Mouse (Mus musculus) forebrain, embryonic 11.5 days (tissue): ENCODE results near the gene Tmc8. TPM values are rescaled to one million over a fixed set of nuclear protein-coding genes. Genes with fewer than 3 reads are reported as not detected.
"Not testable (repeated sequence)": the region's sequence is repeated elsewhere in the genome, so short reads cannot be mapped to it uniquely, and the experiment has no call there.

Experiments
- ATAC-seq: fragments of 200-750 bp; cut with Nextera tagmentation; replicated peaks from 2 replicates; pipeline ENCODE4 v1.8.0; 2017; ENCODE audit warnings: moderate TSS enrichment; ENCODE audit not compliant: low FRiP score
- DNase-seq: peaks from one replicate; pipeline ENCODE4 v3.0.0-alpha.2; 2017; ENCODE audit warnings: low spot score
- H3K27ac ChIP-seq: fragments of 300-500 bp; sonication (generic); 2 replicates; pipeline ENCODE4 v1.5.1; 2014; ENCODE audit warnings: low read depth, low read length
- H3K27me3 ChIP-seq: fragments of 300-500 bp; sonication (generic); 2 replicates; pipeline ENCODE4 v1.6.1; 2014; ENCODE audit warnings: mild to moderate bottlenecking, low read length, mixed read lengths; ENCODE audit not compliant: control insufficient read depth, insufficient read depth
- H3K36me3 ChIP-seq: fragments of 300-500 bp; sonication (generic); 2 replicates; pipeline ENCODE4 v1.6.1; 2014; ENCODE audit warnings: mild to moderate bottlenecking, low read length, moderate library complexity, mixed read lengths; ENCODE audit not compliant: control insufficient read depth, insufficient read depth
- H3K4me1 ChIP-seq: fragments of 300-500 bp; sonication (generic); replicated peaks from 2 replicates; pipeline ENCODE4 v1.6.1; 2014; ENCODE audit warnings: low read length, mixed read lengths; ENCODE audit not compliant: control insufficient read depth, insufficient read depth
- H3K4me2 ChIP-seq: fragments of 300-500 bp; sonication (generic); 2 replicates; pipeline ENCODE4 v1.6.1; 2014; ENCODE audit warnings: low read depth, mild to moderate bottlenecking, low read length, moderate library complexity, mixed read lengths; ENCODE audit not compliant: severe bottlenecking
- H3K4me3 ChIP-seq: fragments of 300-500 bp; sonication (generic); 2 replicates; pipeline ENCODE4 v1.5.1; 2014; ENCODE audit warnings: low read depth, low read length
- H3K9ac ChIP-seq: fragments of 300-500 bp; sonication (generic); 2 replicates; pipeline ENCODE4 v1.6.1; 2014; ENCODE audit warnings: low read length
- H3K9me3 ChIP-seq: fragments of 300-500 bp; sonication (generic); 2 replicates; pipeline ENCODE4 v1.6.1; 2016; ENCODE audit warnings: low read length, mixed read lengths; ENCODE audit not compliant: control insufficient read depth
- WGBS: fragments of 180-500 bp; shearing (Covaris S2); extraction: QIAGEN DNeasy Blood & Tissue Kit; methylation state at CpG from one replicate; pipeline ENCODE4 v1.1.7; 2014; 5-methylcytosine and 5-hydroxymethylcytosine counted together
- polyA plus RNA-seq: library from polyadenylated mRNA; unstranded; fragments of >200 nt; fragmentation: Nextera tagmentation; extraction: Ambion mirVana; gene quantifications from 2 replicates; pipeline ENCODE4 v1.2.1, GENCODE M21; 2014

Gene Tmc8
- polyA plus RNA-seq, 1 experiment from 2014 or later = 2.4 TPM

DNA sequence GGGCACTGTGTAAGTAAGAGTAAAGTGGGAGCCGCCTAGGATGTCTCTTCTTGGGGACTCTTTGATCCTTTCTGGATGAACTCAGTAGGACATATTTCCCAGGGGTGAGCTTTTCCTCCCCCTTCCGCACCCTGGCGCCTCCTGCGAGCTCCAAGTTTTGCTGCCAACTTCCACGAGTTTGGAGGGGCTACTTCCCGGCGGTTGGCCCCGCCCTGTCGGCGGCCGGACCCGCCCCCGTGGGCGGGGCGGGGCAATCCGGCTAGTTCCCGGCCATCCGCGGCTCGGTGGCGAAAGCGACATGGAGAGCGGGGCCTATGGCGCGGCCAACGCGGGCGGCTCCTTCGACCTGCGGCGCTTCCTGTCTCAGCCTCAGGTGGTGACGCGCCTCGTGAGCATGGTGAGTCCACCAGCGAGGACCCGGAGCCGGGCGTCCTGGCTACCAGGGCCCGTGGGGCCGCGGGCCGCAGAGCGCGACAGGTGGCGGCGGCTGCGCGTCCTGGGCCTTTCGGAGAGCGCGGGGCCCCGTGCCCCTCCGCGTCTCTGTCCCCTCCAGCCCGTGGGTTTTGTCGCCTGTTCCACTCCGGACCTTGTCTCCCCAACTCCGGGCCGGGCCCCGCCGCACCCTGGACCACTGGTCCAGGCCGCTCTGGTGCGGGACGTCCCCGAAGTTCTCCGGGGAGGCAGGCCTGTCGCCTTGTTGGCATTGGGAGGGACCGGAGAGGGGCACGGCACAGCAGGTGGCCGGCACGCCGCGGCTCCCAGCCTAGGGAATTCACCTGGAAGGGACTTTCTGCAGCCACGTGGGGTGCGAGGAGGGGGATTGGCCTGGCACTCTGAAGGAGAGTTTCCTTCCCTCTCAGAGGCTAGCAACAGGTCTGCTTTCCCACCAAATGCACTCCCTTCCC, 27.8 kb downstream of the Tmc8 start, which contains the start of the genes Gm20708 and Syngr2:
TSS of gene Gm20708 (plus strand) at position 262 of the 905 bp plus-strand sequence.
TSS of gene Syngr2 (plus strand) at position 262 of the 905 bp plus-strand sequence.
- Histone ChIP-seq H3K4me3 (peak within 1 kb of the TSS; percentile 67), H3K4me1 (peaks cover 14% of the 10 kb centered on the region), H3K27me3 (no peaks in the 10 kb centered on the region), H3K4me2 (peak within 1 kb of the TSS; percentile 96), H3K9me3 (no peaks in the 10 kb centered on the region), H3K9ac (peak within 1 kb of the TSS; percentile 58), H3K27ac (no peak within 1 kb of the TSS), H3K36me3 (no peaks in the 10 kb centered on the region; the same call in 1 of the 2 replicates)
- DNase-seq (peak; percentile 88), ATAC-seq (peak; percentile 74)
- WGBS = under 1% methylated on average over 75 of the region's 75 CpGs

DNA sequence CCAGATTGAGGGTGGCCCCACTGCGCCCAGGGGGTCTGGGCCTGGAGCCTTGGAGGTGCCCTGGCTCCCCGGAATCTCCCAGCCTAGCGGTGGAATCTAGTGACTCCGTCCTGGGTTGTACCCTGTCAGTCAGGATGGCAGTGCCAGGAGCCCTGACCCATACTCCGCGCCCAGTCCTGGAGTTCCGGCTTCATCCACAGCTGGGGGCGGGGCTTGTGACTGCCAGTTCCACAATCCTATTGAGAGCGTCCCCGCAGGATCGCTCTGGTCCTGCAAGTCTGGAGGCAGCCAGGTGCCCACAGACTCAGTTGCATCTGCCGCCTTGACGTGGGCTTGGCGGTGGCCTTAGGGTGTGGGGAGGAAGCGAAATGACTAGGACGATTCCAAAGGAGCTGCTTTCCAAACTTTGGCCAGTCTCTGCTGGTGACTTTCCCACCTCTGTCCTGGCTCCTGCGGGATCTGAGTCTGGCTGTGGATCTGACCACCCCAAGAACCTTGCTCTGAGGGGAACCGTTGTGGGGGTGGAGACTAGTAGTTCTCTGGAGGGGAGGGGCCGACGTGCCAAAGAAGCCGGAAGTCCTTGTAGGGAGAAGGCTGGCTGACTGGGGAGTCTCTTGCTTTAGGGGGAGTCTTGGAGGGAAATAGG, 28.6 kb downstream of the Tmc8 start:
- Histone ChIP-seq H3K9ac (peak overlapping the region; percentile 58), H3K27me3 (no peaks in the 10 kb centered on the region), H3K4me1 (peaks cover 14% of the 10 kb centered on the region), H3K4me2 (peak overlapping the region; percentile 96), H3K9me3 (no peaks in the 10 kb centered on the region), H3K27ac (no peak overlapping the region), H3K36me3 (peaks cover 2% of the 10 kb centered on the region; the same call in 1 of the 2 replicates), H3K4me3 (peak overlapping the region; percentile 67)
- WGBS = 1% methylated on average over 21 of the region's 21 CpGs
- DNase-seq = peak; percentile 92
- peak; percentile 85 for ATAC-seq

DNA sequence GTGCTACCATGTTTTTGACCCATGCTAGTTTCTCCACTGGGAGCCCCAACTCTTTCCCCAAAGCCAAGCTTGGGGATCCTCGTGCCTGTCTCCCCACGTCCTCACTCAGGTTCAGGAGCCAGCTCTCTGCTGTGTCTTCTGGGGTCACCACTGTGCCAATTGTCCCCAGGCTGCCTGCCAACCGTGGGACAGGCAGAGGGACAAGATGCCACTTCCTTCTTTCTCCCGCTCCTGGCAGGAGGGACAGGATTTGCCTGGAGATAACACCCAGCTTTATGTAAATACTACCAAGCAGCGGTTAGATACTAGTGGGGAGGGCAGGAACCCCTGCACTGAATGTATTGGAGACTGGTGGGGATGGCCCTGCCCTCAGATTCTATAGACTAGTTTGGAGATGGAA, 32.0 kb downstream of the Tmc8 start:
- peaks cover 14% of the 10 kb centered on the region for H3K4me1 ChIP-seq
- no peak overlapping the region for H3K27ac ChIP-seq
- no peak overlapping the region for H3K9ac ChIP-seq
- no peaks in the 10 kb centered on the region for H3K9me3 ChIP-seq
- ATAC-seq (no peak), DNase-seq (no peak)
- H3K4me3 ChIP-seq = no peak overlapping the region
- 85% methylated on average over 5 of the region's 5 CpGs for WGBS
- H3K27me3 ChIP-seq = no peaks in the 10 kb centered on the region
- no peak overlapping the region for H3K4me2 ChIP-seq
- peaks cover 2% of the 10 kb centered on the region; the same call in 1 of the 2 replicates for H3K36me3 ChIP-seq

DNA sequence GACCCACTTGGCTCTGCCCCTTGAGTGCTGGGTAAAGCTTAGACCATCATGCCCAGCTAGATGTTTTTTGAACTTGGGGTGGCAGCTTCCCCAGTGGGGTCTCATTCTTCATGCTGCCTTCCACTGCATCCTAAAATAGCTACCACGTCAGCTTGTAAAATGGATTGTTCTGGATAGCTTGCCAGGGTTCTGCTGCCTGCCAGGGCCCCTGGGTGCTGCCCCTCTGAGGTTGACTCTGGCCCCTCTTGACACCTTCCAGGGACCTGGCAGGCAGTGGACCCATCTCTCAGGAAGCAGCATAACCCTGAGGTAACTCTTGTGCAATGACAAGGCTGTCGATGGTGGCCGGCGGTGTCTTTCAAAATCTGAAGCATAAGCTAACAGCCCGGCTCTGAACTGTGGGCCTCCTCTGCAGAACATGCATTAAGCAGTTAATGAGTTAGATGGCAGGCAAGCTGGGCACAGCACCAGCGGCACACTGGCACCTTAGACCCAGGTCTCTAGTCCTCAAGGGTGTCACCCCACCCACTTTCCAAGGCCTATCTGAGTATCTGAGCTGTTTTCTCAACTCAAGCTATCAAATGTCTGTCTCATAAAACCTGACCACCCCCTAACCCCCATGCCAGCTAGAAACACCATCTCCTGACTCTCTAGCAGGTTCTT, 33.0 kb downstream of the Tmc8 start:
- Histone ChIP-seq H3K4me1 (peaks cover 12% of the 10 kb centered on the region), H3K27me3 (no peaks in the 10 kb centered on the region), H3K9me3 (no peaks in the 10 kb centered on the region), H3K36me3 (peaks cover 2% of the 10 kb centered on the region; the same call in 1 of the 2 replicates), H3K9ac (no peak overlapping the region), H3K4me3 (no peak overlapping the region), H3K27ac (no peak overlapping the region), H3K4me2 (no peak overlapping the region)
- DNase-seq (no peak), ATAC-seq (no peak)
- 92% methylated on average over 6 of the region's 6 CpGs for WGBS

DNA sequence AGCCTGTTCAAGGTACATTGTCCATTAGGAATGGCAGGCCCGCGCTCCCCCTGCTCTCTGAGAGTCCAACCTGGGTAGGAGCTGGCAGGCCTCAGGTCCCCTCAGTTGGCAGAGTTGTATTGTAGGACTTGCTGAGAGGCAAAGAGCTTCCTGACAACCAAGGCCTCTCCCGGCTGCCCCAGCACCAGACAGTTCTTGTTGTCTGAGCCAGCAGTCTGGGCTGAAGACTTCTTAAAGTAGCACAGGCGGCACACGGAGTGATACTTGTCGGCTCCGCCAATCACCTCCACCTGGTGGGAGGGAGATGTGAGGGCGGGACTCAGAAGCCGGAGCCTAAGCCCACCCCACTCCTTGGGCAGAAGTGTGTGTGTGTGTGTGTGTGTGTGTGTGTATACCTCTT, 34.0 kb downstream of the Tmc8 start:
- WGBS = 87% methylated on average over 9 of the region's 9 CpGs
- H3K4me1 ChIP-seq, H3K36me3 ChIP-seq, H3K9me3 ChIP-seq, H3K4me3 ChIP-seq, H3K9ac ChIP-seq, H3K4me2 ChIP-seq, H3K27me3 ChIP-seq, DNase-seq, H3K27ac ChIP-seq, ATAC-seq: not testable (repeated sequence)

DNA sequence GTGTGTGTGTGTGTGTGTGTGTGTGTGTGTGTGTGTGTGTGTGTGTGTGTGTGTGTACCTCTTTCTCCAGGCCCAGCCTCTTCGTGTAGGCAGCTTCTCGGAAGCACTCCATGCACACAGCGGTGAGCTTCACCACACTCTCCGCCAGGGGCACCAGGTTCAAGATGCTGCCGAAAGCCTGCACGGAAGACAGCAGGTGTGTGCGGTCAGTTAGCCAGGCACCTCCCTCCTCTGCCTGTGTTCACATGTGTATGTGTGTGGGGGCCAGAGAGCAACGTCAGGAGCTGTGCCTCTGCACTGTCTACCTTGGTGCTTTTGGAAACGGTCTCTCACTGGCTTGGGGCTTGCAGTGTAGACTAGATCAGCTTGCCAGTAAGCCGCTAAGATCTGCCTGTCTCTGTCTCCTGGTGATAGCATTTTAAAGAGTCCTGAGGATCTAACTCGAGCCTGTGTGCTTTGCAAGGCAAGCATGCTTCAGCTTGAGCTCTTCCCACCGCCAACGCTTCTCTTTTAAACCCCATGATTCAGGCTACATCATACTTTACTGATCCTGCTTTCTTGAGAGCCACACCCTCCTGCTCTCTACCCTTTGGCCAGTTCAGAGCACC, 34.6 kb downstream of the Tmc8 start:
- H3K27me3 ChIP-seq = no peaks in the 10 kb centered on the region
- ATAC-seq (no peak), DNase-seq (no peak)
- H3K36me3 ChIP-seq = peaks cover 7% of the 10 kb centered on the region; the same call in 1 of the 2 replicates
- H3K27ac ChIP-seq = no peak overlapping the region
- H3K9me3 ChIP-seq = no peaks in the 10 kb centered on the region
- WGBS = 92% methylated on average over 13 of the region's 13 CpGs
- no peak overlapping the region for H3K9ac ChIP-seq
- no peaks in the 10 kb centered on the region for H3K4me1 ChIP-seq
- H3K4me2 ChIP-seq = no peak overlapping the region
- H3K4me3 ChIP-seq = no peak overlapping the region

DNA sequence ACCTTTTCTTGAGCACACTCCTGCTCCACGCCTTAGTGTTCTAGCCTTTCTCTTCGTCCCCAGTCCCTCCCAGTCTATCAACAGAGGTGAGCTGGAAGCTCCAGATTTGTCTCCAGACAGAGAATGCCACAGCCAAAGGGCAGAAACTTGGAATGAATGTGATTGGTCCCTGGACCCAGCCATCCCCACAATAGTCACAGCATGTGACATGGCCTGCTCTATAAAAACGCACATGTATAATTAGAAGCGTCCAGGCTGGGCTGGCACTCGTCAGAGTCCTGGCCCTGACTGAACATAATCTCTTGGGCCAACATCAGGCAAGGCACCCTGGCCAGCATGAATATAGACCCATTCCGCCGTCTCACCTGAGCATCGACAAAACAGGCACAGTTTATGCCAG, 37.2 kb downstream of the Tmc8 start:
- DNase-seq (no peak), ATAC-seq (no peak)
- H3K4me1 ChIP-seq = peaks cover 3% of the 10 kb centered on the region; the same call in 1 of the 2 replicates
- no peak overlapping the region for H3K9ac ChIP-seq
- H3K4me2 ChIP-seq = no peak overlapping the region
- H3K27me3 ChIP-seq = no peaks in the 10 kb centered on the region
- no peak overlapping the region for H3K4me3 ChIP-seq
- H3K9me3 ChIP-seq = no peaks in the 10 kb centered on the region
- H3K36me3 ChIP-seq = peaks cover 9% of the 10 kb centered on the region; the same call in 1 of the 2 replicates
- WGBS = 72% methylated on average over 8 of the region's 8 CpGs
- H3K27ac ChIP-seq = no peak overlapping the region

DNA sequence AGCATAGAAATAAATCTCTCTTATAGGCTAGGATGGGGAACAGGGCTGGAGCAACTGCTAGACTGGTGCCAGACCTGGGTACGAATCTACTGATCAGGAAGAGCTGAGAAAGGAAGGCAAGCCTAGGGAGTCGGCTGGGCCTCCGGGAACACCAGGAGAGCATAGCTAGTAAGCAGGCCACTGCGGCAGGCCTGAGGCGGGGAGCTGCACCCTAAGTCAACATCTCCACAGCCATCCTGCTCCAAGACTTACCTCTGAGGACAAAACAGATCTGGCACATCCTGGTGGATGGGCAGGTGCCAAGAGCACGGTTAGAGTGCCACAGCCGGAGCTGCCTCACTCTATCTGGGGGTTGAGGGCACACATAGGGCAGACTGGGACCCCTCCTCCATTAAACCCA, 38.3 kb downstream of the Tmc8 start:
- H3K36me3 ChIP-seq = peaks cover 7% of the 10 kb centered on the region; the same call in 1 of the 2 replicates
- H3K27ac ChIP-seq = no peak overlapping the region
- H3K4me3 ChIP-seq = no peak overlapping the region
- no peak overlapping the region for H3K4me2 ChIP-seq
- H3K9ac ChIP-seq = no peak overlapping the region
- DNase-seq (no peak), ATAC-seq (no peak)
- H3K4me1 ChIP-seq = peaks cover 6% of the 10 kb centered on the region; the same call in 1 of the 2 replicates
- no peaks in the 10 kb centered on the region for H3K9me3 ChIP-seq
- 97% methylated on average over 7 of the region's 7 CpGs for WGBS
- H3K27me3 ChIP-seq = no peaks in the 10 kb centered on the region
